Mouse (Mus musculus) CH12.LX (cell line): ENCODE data around the gene Trappc10. TPM values are rescaled to one million over a fixed set of nuclear protein-coding genes. Genes with fewer than 3 reads are reported as not detected.

Experiments used
- DNase-seq: peaks from one replicate; pipeline ENCODE4 v3.0.0-alpha.2; 2013; ENCODE audit errors: extremely low read depth
- H3K27ac ChIP-seq: 2 replicates; pipeline ENCODE4 v1.5.1; 2012; ENCODE audit warnings: low read depth, mild to moderate bottlenecking, control low read depth, moderate library complexity; ENCODE audit not compliant: insufficient read depth
- H3K27me3 ChIP-seq: replicated peaks from 2 replicates; pipeline ENCODE3; 2012; ENCODE audit warnings: inconsistent platforms
- H3K36me3 ChIP-seq, 2 experiments: replicated peaks in 1 of 2; 2 replicates each; pipeline versions ENCODE3 to v1.6.1; 2012; ENCODE audit warnings: inconsistent platforms in 1 of 2, low read length in 1 of 2, mild to moderate bottlenecking in 1 of 2, mixed read lengths in 1 of 2, moderate library complexity in 1 of 2; ENCODE audit not compliant: control insufficient read depth in 1 of 2, insufficient read depth in 1 of 2
- H3K4me1 ChIP-seq, 2 experiments: 2 replicates each; pipeline ENCODE4 v1.6.1; 2012; ENCODE audit warnings: inconsistent platforms in 1 of 2, moderate library complexity in 1 of 2; ENCODE audit not compliant: insufficient read depth in 2 of 2, control insufficient read depth in 1 of 2
- H3K4me2 ChIP-seq: 2 replicates; pipeline ENCODE4 v1.6.1; 2012; ENCODE audit warnings: low read depth, mild to moderate bottlenecking, control low read depth; ENCODE audit not compliant: poor library complexity, insufficient read depth, severe bottlenecking
- H3K4me3 ChIP-seq, 3 experiments: fragments of 150-350 bp in 1 of 3; sonication (generic) in 1 of 3; replicated peaks in 1 of 3; 2 replicates each; pipeline versions ENCODE3 to v1.5.1; 2011 to 2012; ENCODE audit warnings: low read depth in 2 of 3, low read length in 2 of 3, mild to moderate bottlenecking in 2 of 3, moderate library complexity in 2 of 3, control low read depth in 1 of 3, improper control_type of control experiment in 1 of 3, inconsistent platforms in 1 of 3, mixed read lengths in 1 of 3; ENCODE audit not compliant: poor library complexity in 1 of 3
- H3K79me2 ChIP-seq: replicated peaks from 2 replicates; pipeline ENCODE4 v1.6.1; 2012; ENCODE audit warnings: mild to moderate bottlenecking, moderate library complexity; ENCODE audit not compliant: control insufficient read depth, poor library complexity, insufficient read depth, severe bottlenecking; ENCODE audit errors: extremely low read depth
- H3K9ac ChIP-seq: 2 replicates; pipeline ENCODE4 v1.6.1; 2012; ENCODE audit warnings: low read depth, mild to moderate bottlenecking, control low read depth, moderate library complexity; ENCODE audit not compliant: insufficient read depth
- H3K9me3 ChIP-seq: replicated peaks from 2 replicates; pipeline ENCODE3; 2012; ENCODE audit warnings: low read length, inconsistent platforms, mixed read lengths
- BHLHE40 ChIP-seq: IDR thresholded peaks from 2 replicates; pipeline ENCODE4 v1.6.1; 2011; ENCODE audit warnings: mild to moderate bottlenecking, low read depth, low read length, improper control_type of control experiment
- CTCF ChIP-seq, 2 experiments: IDR thresholded peaks in 1 of 2; conservative IDR thresholded peaks in 1 of 2; 2 replicates each; pipeline ENCODE4 v1.5.1; 2011 to 2012; ENCODE audit warnings: low read depth in 2 of 2, low read length in 2 of 2, improper control_type of control experiment in 1 of 2, inconsistent platforms in 1 of 2, mild to moderate bottlenecking in 1 of 2, moderate library complexity in 1 of 2
- E2F4 ChIP-seq: IDR thresholded peaks from 2 replicates; pipeline ENCODE4 v1.6.1; 2011; ENCODE audit warnings: low read depth, low read length, improper control_type of control experiment; ENCODE audit not compliant: insufficient replicate concordance
- ELF1 ChIP-seq: IDR thresholded peaks from 2 replicates; pipeline ENCODE4 v1.6.1; 2014; ENCODE audit warnings: low read depth, mild to moderate bottlenecking, inconsistent platforms, low read length, improper control_type of control experiment
- EP300 ChIP-seq: IDR thresholded peaks from 2 replicates; pipeline ENCODE4 v1.6.1; 2011; ENCODE audit warnings: low read length, improper control_type of control experiment
- ETS1 ChIP-seq: conservative IDR thresholded peaks from 2 replicates; pipeline ENCODE4 v1.6.1; 2012; ENCODE audit warnings: low read depth, mild to moderate bottlenecking, inconsistent platforms, low read length, improper control_type of control experiment, moderate library complexity
- GABPA ChIP-seq: IDR thresholded peaks from 2 replicates; pipeline ENCODE4 v1.6.1; 2012; ENCODE audit warnings: low read depth, low read length, improper control_type of control experiment, inconsistent platforms; ENCODE audit not compliant: insufficient replicate concordance
- JUN ChIP-seq: IDR thresholded peaks from 2 replicates; pipeline ENCODE4 v1.6.1; 2011; ENCODE audit warnings: low read depth, mild to moderate bottlenecking, low read length, improper control_type of control experiment, moderate library complexity; ENCODE audit not compliant: insufficient read depth
- KAT2A ChIP-seq: IDR thresholded peaks from 2 replicates; pipeline ENCODE4 v1.6.1; 2012; ENCODE audit warnings: low read length, improper control_type of control experiment, inconsistent platforms; ENCODE audit not compliant: insufficient replicate concordance
- MAX ChIP-seq: IDR thresholded peaks from 2 replicates; pipeline ENCODE4 v1.6.1; 2011; ENCODE audit warnings: low read length, improper control_type of control experiment
- MEF2A ChIP-seq: IDR thresholded peaks from 2 replicates; pipeline ENCODE4 v1.6.1; 2014; ENCODE audit warnings: low read depth, mild to moderate bottlenecking, inconsistent platforms, low read length, improper control_type of control experiment, borderline replicate concordance
- MXI1 ChIP-seq: IDR thresholded peaks from 2 replicates; pipeline ENCODE4 v1.6.1; 2011; ENCODE audit warnings: mild to moderate bottlenecking, low read depth, low read length, improper control_type of control experiment
- MYC ChIP-seq: IDR thresholded peaks from 2 replicates; pipeline ENCODE4 v1.6.1; 2011; ENCODE audit warnings: low read depth, mild to moderate bottlenecking, improper control_type of control experiment, low read length
- PAX5 ChIP-seq: IDR thresholded peaks from 2 replicates; pipeline ENCODE4 v1.6.1; 2012; ENCODE audit warnings: low read length, inconsistent platforms, mixed read lengths
- POLR2AphosphoS2 ChIP-seq: IDR thresholded peaks from 2 replicates; pipeline ENCODE4 v1.6.1; 2011; ENCODE audit warnings: low read depth, low read length, improper control_type of control experiment
- SIN3A ChIP-seq: IDR thresholded peaks from 2 replicates; pipeline ENCODE4 v1.6.1; 2012; ENCODE audit warnings: low read length, improper control_type of control experiment, inconsistent platforms
- SMC3 ChIP-seq: IDR thresholded peaks from 2 replicates; pipeline ENCODE4 v1.6.1; 2011; ENCODE audit warnings: low read depth, low read length, improper control_type of control experiment
- UBTF ChIP-seq: IDR thresholded peaks from 2 replicates; pipeline ENCODE4 v1.6.1; 2012; ENCODE audit warnings: low read depth, mild to moderate bottlenecking, inconsistent platforms, low read length, improper control_type of control experiment, moderate library complexity
- USF1 ChIP-seq: IDR thresholded peaks from 2 replicates; pipeline ENCODE4 v1.6.1; 2014; ENCODE audit warnings: low read depth, mild to moderate bottlenecking, inconsistent platforms, low read length, improper control_type of control experiment
- ZC3H11A ChIP-seq: IDR thresholded peaks from 2 replicates; pipeline ENCODE4 v1.6.1; 2012; ENCODE audit warnings: low read depth, mild to moderate bottlenecking, inconsistent platforms, low read length, improper control_type of control experiment
- ZKSCAN1 ChIP-seq: IDR thresholded peaks from 2 replicates; pipeline ENCODE4 v1.6.1; 2012; ENCODE audit warnings: low read depth, inconsistent platforms, low read length, improper control_type of control experiment, borderline replicate concordance
- dilution Hi-C: fragments of 300-500 bp; cut with MboI; formaldehyde crosslinking; loops from 2 replicates; pipeline ENCODE4 v1.14.3; 2020; ENCODE audit warnings: low sequenced_read_pairs; ENCODE audit not compliant: extremely low pct_unique_long_range_greater_than_20kb, extremely low pct_ligation_motif_present
- in situ Hi-C: fragments of 300-500 bp; cut with MboI; formaldehyde crosslinking; loops from 3 replicates; pipeline ENCODE4 v1.14.3; 2019; ENCODE audit warnings: low sequenced_read_pairs, low pct_ligation_motif_present, low pct_unique_long_range_greater_than_20kb, mixed read lengths
- polyA plus RNA-seq: library from polyadenylated mRNA; unstranded; fragments of >175 nt; gene quantifications from 2 replicates; pipeline ENCODE4 v1.2.1, GENCODE M21; 2012; ENCODE audit warnings: low read depth; ENCODE audit not compliant: insufficient read length
- total RNA-seq, 2 experiments: library from RNA; depleted of rRNA; stranded (reverse); fragments of 300-350 nt in 1 of 2; fragments of >200 nt in 1 of 2; gene quantifications; 2 replicates each; pipeline ENCODE4 v1.2.3; 2012 to 2014

The Trappc10 gene
- total and polyA plus RNA-seq, 3 experiments, result 22.1 to 26.7 (median 26.5) TPM

GRCm38 (mm10) chr10:78218576-78218975 lies 25.9 kb downstream of the Trappc10 start:
- no peak for DNase-seq
- peaks cover 8 to 34% of the 10 kb centered on the region in 2 experiments for H3K4me1 ChIP-seq
- in situ Hi-C loops, result no loop called here
- TF ChIP-seq JUN (no peak), CTCF (conservative IDR thresholded peaks at IDR 0.05 in 1 of 2, IDR thresholded peaks at IDR 0.05 in 1 of 2; ENCODE audit: low read depth in 2 of 2, low read length in 2 of 2) (no peak), SIN3A (no peak), ZC3H11A (no peak), MYC (no peak), SMC3 (no peak), ETS1 (no peak), POLR2AphosphoS2 (no peak)
- TF ChIP-seq, all 38 proteins: peak for 0
- Histone ChIP-seq H3K79me2 (no peaks in the 10 kb centered on the region), H3K4me3 (no peak overlapping the region), H3K9me3 (no peaks in the 10 kb centered on the region), H3K27ac (no peak overlapping the region), H3K27me3 (no peaks in the 10 kb centered on the region), H3K9ac (no peak overlapping the region), H3K4me2 (no peak overlapping the region), H3K36me3 (peaks cover 67 to 94% of the 10 kb centered on the region in 2 experiments)
- dilution Hi-C loops, result no loop called here

- no peak overlapping the region for H3K9ac ChIP-seq
- no peak for DNase-seq
- TF ChIP-seq MAX (no peak), ETS1 (no peak), MXI1 (no peak), MEF2A (no peak), POLR2AphosphoS2 (no peak), PAX5 (no peak), EP300 (no peak), KAT2A (no peak), BHLHE40 (no peak), GABPA (no peak), ELF1 (no peak), ZKSCAN1 (no peak), E2F4 (no peak), USF1 (no peak), UBTF (no peak)
- dilution Hi-C loops (no loop called here), in situ Hi-C loops (no loop called here)
- no peaks in the 10 kb centered on the region for H3K27me3 ChIP-seq
- H3K9me3 ChIP-seq, result no peaks in the 10 kb centered on the region
- H3K4me3 ChIP-seq, result no peak overlapping the region
- H3K79me2 ChIP-seq, result no peaks in the 10 kb centered on the region
- H3K27ac ChIP-seq, result no peak overlapping the region
- no peak overlapping the region for H3K4me2 ChIP-seq
- peaks cover 75 to 99% of the 10 kb centered on the region in 2 experiments for H3K36me3 ChIP-seq
- peaks cover 0 to 14% of the 10 kb centered on the region in 2 experiments; a peak in 2 of 4 replicates for H3K4me1 ChIP-seq
These were observed 27.9 kb downstream of the Trappc10 start for GRCm38 (mm10) chr10:78216376-78217083.
